Mouse (Mus musculus): ENCODE measurements around the gene Ppp1r16b.

Ppp1r16b gene

DNA sequence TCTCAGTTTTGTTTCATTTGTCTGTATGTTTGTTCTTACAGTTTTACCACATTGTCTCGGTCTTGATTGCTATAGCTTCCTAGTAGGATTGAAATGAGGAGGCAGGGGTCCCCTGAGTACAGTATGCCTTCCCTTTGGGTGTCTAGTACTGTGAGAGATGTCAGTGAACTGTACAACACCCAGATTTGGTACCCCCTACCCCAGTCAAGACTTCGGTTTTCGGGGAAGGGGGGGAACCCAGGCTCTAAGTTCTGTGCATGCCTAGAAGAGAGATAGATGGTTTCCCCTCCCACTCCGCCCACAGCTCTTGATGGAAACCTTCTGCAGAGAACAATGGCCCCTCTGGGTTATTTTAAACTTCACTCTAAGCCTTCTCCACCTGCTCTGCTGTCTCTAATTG lies at the start of gene Ppp1r16b:
TSS of gene Ppp1r16b (plus strand) at position 301 of the 400 bp plus-strand sequence.
- DNase-seq (ENCODE audit: low read depth, low spot score), result no peak

DNA sequence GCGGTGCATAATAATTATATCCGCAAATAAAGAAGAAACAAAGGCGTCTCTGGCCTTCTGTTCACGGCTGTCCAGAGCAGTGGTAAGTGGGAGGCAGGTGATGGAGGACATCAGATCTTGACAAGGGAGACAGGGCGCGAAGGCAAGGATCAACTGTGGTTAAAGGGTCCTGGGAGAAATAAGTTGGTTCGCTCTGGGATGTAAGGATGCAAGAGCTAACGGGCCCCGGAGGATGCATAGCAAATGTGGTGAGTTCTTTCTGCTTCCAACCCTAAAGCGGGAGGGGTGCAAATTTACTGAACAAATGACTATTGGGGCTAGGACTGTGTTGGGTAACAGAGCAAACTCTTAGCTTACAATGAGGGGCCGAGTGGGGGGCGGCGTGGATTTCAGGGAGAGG lies 49.5 kb upstream of the Ppp1r16b start:
- DNase-seq (ENCODE audit: low read depth, low spot score), result no peak

DNA sequence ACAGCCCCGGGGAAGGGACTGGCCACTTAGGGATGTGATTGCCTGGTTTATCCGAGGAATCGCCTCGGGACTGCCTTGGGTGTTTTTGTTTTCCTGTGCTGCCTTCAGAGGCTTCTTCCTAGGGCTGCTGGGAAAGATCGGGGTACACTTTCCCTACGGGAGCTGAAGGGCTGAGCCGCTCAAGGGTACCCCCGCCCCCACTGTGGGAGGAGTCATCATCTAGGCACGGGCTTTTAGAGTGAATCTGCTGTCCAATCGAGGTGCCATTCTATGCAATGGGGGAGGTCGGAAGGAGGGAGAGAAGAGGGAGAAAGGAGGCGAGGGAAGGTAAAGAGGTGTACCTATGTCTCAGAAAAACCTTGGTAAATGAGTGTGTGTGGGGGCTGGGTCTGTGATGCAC lies 48.9 kb upstream of the Ppp1r16b start:
- DNase-seq (ENCODE audit: low read depth, low spot score), result no peak

DNA sequence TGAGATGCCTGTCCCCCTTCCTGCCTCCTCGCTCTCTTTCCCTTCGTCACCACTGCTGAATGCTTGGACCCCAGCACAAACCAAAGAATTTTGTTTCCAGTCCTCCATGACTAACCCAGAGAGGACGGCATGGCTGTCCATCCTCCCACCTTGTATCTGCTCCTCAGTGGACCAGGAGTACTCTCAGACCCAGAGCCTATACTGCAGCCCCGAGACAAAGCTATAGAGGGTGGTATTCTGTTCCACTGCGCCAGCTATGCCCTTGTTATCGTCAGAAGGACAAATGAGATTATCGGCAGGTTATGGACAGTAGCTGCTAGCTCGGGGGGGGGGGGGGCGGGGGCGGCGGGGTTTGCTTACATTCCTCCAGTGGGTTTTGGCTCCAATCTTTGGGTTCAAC lies 48.4 kb upstream of the Ppp1r16b start:
- DNase-seq (ENCODE audit: low read depth, low spot score), result no peak

DNA sequence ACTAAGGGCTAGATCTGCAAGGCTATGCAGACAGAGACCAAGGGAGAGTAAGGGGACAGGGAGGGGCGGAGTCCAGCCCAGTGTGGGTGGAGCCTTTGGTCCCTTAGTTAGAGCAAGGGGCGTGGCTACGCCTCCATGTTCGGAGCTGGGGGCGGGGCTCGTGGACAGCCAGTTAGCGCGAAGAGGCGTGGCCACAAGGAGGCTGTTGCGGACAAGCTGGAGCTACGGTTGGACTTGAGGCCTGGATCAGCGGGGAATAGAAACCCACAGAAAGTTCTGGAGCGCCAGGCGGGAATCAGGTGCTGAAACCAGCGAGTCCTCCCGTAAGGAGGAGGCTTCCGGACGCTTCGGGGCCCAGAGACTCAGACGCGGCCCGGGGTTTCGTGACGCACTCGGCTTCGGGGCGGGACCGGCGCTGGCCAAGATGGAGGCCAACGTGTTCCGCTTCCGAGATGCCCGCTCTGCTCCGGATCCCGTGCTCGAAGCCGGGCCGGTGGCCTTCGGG lies 40.4 kb upstream of the Ppp1r16b start, which contains the start of gene Actr5:
TSS of gene Actr5 (plus strand) at position 171 of the 505 bp plus-strand sequence.
- peak; percentile 98 for DNase-seq (ENCODE audit: low read depth, low spot score)

DNA sequence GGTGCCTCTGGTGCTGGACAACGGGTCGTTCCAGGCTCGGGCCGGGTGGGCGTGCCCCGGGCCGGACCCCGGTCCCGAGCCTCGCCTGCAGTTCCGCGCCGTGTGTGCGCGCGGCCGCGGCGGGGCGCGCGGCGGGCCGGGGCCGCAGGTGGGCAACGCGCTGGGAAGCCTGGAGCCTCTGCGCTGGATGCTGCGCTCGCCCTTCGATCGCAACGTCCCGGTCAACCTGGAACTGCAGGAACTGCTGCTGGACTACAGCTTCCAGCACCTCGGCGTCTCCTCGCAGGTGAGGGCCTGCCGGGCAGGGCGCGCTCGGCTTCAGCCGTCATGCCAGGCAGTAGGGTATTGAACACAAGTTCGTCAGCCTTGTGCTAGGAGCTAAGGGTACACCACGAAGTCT lies 40.0 kb upstream of the Ppp1r16b start:
- DNase-seq (ENCODE audit: low read depth, low spot score), result peak; percentile 21

DNA sequence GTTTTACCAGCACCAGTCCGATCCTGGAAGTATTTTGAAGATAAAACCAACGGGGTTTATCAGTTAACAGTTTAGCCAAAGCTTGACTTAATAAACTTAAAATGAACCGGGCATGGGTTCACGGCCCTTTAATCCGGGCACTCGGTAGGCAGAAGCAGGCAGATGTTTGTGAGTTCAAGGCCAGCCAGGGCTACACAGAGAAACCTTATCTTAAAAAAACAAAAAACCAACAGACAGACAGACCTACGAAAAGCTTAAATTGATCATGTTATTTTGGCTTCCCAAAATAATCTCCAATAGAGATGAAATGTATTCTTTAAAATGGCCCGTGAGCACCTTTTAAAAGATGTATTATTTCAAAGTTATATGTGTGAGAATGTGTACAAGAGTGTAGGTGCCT lies 39.5 kb upstream of the Ppp1r16b start:
- DNase-seq (ENCODE audit: low read depth, low spot score), result no peak

DNA sequence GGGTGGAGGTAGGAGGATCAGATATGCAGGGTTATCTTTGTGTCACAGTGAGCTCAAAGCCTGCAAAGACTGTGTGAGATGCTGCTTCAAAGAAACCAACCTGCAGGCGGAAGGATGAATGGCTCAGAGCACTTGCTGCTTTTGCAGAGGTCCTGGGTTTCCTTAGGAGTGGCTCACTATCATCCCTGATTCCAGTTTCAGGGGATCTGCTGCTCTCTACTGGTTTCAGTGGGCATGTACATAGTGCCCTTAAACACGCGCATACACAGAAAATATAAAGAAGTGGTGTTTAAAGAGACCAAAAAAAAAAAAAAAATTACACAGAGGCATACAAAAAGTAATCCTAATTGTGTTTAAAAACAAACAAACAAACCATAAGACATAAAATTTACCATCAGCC lies 36.3 kb upstream of the Ppp1r16b start:
- DNase-seq (ENCODE audit: low read depth, low spot score), result peak; percentile 56

DNA sequence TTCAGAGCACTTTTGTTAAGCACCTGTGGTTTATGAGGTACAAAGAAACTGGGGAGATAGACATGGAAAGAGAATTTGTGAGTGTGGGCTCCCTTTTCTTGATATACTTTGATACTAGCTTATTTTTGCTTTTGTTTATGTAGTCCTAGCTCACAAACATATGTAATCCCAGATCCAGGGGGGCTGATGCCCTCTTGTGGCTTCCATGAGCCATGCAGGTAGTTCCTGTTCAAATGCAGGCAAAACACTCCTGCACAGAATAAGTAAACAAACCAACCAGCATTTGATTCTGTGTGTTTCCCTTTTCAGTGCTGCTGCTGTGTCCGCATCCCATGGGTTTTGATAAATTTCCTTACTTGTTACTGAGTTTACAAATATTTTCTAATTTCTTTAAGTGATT lies 35.8 kb upstream of the Ppp1r16b start:
- DNase-seq (ENCODE audit: low read depth, low spot score), result peak; percentile 78

DNA sequence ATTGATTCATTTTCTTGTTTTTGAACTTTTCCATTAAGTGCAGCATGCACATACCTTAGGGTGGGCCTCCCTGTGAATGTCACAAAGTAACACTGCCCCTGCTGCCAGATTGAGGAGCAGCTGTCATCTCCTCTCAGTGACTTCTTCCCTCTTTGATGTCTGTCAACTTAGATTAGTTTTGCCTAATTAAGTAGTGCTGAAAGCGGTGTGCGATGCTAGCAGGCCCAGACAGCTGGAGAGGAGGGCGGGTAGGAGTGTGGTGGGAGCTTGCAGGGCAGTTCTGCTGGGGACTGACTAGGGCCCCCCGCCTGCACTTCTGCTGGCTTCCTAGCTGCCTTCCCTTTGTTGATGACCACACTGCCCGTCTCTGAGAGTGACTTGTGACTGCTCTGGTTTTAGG lies 33.3 kb upstream of the Ppp1r16b start:
- no peak for DNase-seq (ENCODE audit: low read depth, low spot score)

DNA sequence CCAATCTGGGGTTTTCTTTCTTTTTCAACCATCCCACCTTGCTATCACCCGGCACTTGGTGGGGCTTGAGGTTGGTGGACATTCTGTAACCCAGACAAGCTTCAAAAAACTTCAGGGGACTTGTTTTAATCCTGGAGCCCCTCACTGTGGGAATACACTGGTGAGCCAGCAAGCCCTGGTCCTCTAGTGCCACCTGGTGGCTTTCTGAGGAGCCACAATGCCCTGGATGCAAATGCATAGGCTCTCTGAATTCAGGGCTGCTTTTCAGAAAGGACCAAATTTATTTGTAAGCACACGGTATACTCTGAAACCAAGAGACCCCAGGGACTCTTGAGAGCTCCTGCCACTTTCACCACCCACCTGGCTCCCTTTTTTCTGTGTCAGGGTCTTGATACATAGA lies 23.3 kb upstream of the Ppp1r16b start:
- peak; percentile 80 for DNase-seq (ENCODE audit: low read depth, low spot score)

DNA sequence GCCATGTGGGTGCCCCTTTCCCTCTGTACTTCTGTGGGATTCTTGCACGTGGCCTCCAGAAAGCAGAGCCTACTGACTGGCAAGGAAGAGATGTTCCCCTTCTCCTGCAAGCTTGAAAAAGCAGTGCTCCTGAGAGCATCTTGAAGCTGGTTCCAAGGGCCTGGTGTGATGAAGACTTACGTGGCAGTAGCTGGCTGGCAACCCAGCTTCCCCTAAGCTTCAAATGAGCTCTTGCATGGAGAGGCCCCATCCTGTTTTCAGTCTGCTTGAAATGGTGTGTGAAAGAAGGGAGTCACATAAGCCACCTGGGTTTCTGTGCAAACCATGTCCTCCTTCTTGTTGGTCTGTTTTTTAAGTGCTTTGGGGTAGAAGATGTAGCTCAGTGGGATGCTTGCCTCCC lies 22.6 kb upstream of the Ppp1r16b start:
- no peak for DNase-seq (ENCODE audit: low read depth, low spot score)

DNA sequence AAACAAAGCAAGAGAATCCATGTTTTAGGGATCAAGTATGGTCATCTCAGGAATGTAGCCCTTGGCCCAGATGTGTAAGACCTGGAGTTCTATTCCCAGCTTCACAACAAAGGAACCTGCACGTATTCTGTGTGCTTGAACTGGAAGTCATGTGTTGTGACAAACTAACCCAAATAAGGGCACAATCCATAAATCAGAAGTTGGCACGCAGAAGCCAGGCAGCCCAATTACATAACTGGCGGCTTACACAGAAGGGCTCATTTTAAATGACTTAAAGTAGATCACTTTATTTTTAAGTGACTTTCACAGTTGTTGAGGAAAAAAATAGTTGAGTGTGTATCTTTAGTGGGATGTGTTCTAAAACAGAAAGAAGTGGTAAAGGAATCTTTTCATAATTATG lies 21.4 kb upstream of the Ppp1r16b start:
- no peak for DNase-seq (ENCODE audit: low read depth, low spot score)

DNA sequence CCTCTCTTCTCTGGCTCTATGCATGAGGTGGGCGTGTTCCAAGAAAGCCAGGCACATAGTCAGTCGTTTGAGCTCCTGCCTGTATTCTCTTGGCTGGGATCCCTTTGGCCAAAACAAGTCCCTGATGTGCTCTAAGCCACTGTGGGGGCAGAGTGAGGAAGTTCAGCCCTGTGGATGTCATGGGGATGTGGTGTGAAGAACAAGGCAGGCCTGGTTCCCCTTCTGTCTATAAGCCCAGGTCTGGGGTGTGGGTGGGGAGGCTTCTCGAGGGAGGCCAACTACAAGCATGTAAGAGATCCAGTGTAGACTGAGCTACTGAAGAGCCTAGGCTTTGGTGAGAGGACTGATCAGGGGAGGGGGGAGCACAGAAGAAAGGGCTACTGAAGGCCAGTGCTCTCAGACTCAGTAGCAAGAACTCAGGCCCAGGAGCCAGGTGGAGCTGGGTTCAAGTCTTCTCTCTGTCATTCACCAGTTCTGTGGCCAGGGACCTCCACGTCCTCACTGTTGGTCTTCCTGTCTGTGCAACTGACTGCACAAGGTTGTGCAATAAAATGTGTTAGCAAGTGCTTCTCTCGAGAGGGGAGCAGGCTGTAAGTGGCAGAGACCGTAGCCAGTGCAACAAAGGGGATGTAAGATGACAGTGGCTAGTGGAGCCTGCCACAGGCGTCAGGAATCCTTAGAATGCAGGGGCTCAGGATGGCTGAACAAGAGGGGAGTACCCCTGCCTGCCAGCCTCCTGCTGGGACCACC lies 13.9 kb upstream of the Ppp1r16b start:
- DNase-seq (ENCODE audit: low read depth, low spot score), result no peak

DNA sequence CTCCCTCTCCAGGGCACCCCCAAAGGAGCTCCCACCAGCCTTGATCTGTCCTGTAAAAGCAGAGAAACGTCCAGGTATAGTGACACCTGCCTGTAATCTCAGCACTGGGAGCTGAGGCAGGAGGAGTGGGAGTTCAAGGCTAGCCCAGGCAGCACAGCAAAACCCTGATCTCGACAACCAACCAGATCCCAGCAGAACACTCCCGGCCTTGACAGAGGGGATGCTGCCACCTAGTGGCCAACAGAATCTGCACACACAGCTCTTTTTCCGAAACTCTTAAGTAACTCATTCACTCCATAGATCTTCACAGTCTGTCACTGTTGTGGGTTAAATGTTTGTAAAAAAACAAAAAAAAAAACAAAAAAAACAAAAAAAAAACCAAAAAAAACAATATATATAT lies 12.2 kb upstream of the Ppp1r16b start:
- peak; percentile 84 for DNase-seq (ENCODE audit: low read depth, low spot score)

DNA sequence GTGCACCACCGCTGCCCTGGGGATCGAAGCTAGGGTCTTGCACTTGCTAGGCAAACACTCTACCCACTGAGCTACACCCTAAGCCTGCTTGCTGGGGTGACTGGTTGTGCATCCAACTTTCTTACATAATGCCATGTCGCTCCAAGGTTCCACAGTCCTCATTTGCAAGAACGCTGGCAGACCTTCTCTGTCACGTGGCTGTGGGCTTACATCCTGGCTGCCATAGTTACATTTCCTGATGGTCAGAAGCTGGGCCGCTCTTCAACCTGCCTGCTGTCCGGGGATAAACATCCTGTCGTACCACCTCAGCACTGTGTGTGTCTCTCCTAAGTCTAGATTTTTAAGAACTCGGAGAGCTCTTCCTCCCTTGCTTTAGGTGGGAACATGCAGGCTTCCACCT lies 10.5 kb upstream of the Ppp1r16b start:
- DNase-seq (ENCODE audit: low read depth, low spot score), result no peak

DNA sequence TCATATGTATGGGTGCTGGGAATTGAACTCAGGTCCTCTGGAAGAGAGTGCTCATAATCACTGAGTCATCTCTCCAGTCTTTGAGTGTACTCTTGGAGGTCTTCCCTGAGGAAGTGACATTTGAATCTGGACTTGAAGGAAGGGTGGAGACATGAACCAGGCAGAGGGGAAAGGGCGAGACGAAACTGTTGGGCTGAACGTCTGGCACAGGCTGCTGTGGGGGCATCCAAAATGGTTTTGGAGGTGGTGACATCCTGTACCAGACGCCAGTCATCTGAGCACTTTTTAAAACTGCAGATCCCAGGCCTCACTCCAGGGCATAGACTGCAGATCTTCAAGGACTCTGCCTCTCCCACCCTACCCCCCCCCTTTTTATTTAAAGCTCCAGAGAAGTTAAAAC lies 9.4 kb upstream of the Ppp1r16b start:
- DNase-seq (ENCODE audit: low read depth, low spot score), result no peak

DNA sequence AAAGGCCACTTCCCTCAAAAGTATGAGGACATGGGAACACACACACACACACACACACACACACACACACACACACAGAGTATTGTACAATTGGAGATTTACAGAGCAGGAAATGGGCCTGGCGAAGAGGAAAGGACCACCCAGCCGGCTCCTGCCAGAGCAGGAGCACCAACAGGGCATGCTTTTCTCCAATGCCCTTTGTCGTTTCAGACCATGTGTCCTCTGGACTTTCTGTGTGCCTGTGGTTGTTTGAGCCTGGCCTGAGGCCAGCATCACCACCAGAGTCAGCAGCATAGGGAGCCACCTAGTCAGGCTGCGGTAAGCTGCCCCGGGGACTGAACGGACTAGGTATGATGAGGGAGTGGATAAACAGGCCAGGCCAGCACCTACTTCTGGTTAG lies 6.4 kb upstream of the Ppp1r16b start:
- DNase-seq (ENCODE audit: low read depth, low spot score), result no peak

DNA sequence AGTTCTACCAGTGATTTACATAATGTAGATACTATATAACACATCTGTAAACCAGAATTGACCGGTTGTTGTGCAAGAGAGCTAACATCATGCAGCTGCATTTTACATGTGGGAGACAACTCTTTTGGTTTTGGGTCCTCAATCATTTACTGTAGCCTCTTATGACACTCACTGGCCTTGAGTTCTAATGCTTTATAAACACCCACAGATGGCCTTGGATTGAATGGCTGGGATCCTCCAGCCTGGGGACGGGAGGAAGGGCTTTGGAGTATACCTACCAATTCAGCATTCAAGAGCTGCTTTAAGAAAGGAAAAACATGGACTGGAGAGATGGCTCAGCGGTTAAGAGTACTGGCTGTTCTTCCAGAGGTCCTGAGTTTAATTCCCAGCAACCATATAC lies 5.9 kb upstream of the Ppp1r16b start:
- no peak for DNase-seq (ENCODE audit: low read depth, low spot score)

DNA sequence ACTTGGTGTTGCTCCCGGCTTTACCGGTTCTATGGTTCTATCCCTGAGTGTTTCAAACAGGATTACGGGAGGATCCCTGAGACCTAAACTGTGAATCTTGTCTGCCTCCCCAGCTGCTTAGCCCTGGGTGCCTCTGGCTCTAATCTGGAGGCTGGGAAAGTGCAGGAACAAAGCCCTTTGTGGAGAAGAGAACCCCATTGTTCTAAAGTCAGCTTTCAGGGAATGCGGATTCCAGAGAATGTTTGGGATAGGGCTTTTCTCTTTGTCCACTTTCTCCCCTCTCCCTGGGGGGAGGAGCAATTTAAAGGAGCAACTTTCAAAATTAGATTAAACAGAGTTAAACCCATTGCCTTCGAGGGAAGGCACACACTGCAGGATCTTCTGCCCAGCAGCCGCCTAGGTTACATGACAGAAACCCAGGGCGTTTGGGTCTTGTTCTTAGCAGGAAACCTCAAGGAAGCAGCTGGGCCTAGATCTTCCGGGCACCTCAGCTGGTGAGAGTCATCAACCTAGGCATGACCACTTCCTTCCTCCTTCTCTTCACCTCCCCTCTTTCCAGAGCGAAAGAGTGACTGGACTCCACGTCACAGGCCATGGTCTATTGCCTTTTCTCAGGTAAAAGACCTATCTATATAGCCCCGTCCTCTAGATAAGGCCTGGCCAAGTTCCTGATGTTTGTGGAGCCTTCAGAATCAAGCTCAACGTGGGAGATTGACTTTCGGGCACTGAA lies 1.0 kb downstream of the Ppp1r16b start:
- DNase-seq (ENCODE audit: low read depth, low spot score), result no peak

DNA sequence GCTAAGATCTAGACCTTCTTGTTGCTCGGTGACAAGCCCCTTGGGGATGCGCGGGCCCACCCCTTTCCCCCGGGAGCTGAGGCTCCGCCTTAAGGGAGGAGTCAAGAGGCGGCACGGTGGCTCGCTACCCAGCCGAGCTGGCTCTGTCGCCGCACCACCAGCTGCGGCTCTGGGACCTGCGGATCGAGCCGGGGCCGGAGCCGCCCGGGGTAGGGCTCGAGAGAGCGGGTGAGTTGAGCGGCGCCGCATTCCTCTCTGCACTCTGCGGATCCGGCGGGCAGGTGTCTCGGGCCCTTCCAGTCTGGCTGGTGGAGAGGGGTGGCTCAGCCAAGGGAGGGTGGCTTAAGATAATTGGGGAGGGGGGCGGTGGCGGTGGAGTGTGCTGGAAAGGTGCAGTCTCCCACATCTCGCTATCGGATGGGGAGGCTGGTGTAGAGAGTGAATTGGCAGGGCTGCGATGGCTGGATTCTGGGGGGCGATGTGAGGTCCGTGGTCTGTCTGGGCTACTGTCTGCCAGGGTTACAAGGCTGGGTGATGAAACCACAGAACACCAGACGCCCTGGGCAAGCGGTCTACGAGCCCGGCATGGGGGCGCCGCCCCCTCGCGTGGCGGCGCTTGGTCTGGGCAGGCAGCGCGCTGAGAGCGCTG lies 1.9 kb downstream of the Ppp1r16b start:
- no peak for DNase-seq (ENCODE audit: low read depth, low spot score)

DNA sequence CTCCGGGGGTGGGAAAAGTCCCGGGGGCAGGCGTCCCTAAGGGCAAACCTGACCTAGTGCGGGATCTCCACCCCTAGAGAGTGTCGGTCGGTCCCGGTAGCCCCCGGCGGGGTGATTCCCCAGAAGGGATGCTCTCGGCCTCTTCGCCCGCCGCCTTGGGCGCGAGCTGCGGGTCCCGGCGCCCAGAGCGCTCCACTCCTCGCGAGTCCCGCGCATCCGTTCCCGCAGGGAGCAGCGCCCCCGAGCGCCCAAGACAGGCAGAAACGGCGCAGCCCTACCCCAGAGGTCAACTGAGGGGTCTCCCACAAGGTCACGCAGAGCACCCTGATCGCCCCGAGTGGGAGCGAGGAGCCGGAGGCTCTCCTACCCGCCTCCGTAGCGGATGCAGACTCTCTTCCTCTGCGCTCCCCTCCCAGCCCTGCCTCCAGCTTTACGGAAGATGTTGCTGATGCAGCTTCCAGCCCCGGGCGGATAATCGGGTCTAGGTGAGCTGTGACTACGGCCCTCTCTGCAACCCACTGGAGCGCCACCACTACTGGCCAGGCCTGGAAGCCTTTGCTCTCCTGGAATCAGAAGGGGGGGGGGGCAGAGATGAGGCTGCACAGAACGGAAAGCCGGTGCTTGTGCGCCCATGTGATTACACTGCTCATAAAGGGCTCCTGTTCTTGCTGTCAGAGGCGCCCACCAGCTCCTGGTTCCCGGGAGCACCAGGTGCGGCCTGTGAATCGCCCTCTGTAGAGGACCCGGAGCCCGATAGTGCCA lies 2.7 kb downstream of the Ppp1r16b start:
- no peak for DNase-seq (ENCODE audit: low read depth, low spot score)
